Mouse (Mus musculus) thymus, adult 2 months (tissue): Measurements from ENCODE around the gene Plcd4. TPM values are rescaled to one million over a fixed set of nuclear protein-coding genes. Genes with fewer than 3 reads are reported as not detected.
A peak's percentile ranks its signal among the peaks of the same experiment; 100 is the strongest.

Source experiments
- DNase-seq: peaks from one replicate; pipeline ENCODE4 v3.0.0; 2021
- H3K27ac ChIP-seq: fragments of 200-500 bp; 2 replicates; pipeline ENCODE4 v1.5.1; 2012; ENCODE audit warnings: low read length, control low read depth; ENCODE audit not compliant: control insufficient read depth, insufficient read depth
- H3K27me3 ChIP-seq: fragments of 200-500 bp; 2 replicates; pipeline ENCODE4 v1.6.1; 2012; ENCODE audit warnings: mild to moderate bottlenecking, low read length, moderate library complexity, mixed read lengths; ENCODE audit not compliant: control insufficient read depth, insufficient read depth
- H3K36me3 ChIP-seq: fragments of 200-500 bp; 2 replicates; pipeline ENCODE4 v1.6.1; 2012; ENCODE audit warnings: mild to moderate bottlenecking, low read length, moderate library complexity; ENCODE audit not compliant: control insufficient read depth, insufficient read depth
- H3K4me1 ChIP-seq: fragments of 200-500 bp; replicated peaks from 2 replicates; pipeline ENCODE4 v1.6.1; 2012; ENCODE audit warnings: low read length; ENCODE audit not compliant: control insufficient read depth, insufficient read depth
- H3K4me3 ChIP-seq: fragments of 200-500 bp; 2 replicates; pipeline ENCODE4 v1.5.1; 2012; ENCODE audit warnings: mild to moderate bottlenecking, low read length, control low read depth, moderate library complexity; ENCODE audit not compliant: control insufficient read depth, insufficient read depth
- CTCF ChIP-seq: fragments of 200-500 bp; IDR thresholded peaks from 2 replicates; pipeline ENCODE4 v1.5.1; 2012; ENCODE audit warnings: mild to moderate bottlenecking, control low read depth, low read length, moderate library complexity, borderline replicate concordance; ENCODE audit not compliant: control insufficient read depth, poor library complexity, insufficient read depth; ENCODE audit errors: extremely low read depth
- POLR2A ChIP-seq: fragments of 200-500 bp; IDR thresholded peaks from 2 replicates; pipeline ENCODE4 v1.6.1; 2012; ENCODE audit warnings: mild to moderate bottlenecking, low read length, control low read depth, moderate library complexity; ENCODE audit not compliant: control insufficient read depth, poor library complexity, insufficient read depth; ENCODE audit errors: extremely low read depth
- WGBS: fragments of 180-500 bp; shearing (Covaris S2); methylation state at CpG from one replicate; pipeline ENCODE4 v1.1.7; 2018; 5-methylcytosine and 5-hydroxymethylcytosine counted together
- polyA plus RNA-seq: library from polyadenylated mRNA; depleted of rRNA; stranded (reverse); fragments of >200 nt; gene quantifications from 2 replicates; pipeline ENCODE4 v1.2.3, GENCODE M21; 2012

The Plcd4 gene
- polyA plus RNA-seq, 1 experiment: 0.24 TPM

- no peak overlapping the region for H3K4me3 ChIP-seq
- TF ChIP-seq POLR2A (no peak), CTCF (no peak)
- H3K27me3 ChIP-seq: no peaks in the 10 kb centered on the region
- no peaks in the 10 kb centered on the region for H3K4me1 ChIP-seq
- 96% methylated on average over 29 of the region's 29 CpGs for WGBS
- no peak overlapping the region for H3K27ac ChIP-seq
- DNase-seq: no peak
- H3K36me3 ChIP-seq: peaks cover 71% of the 10 kb centered on the region
Measured at GRCm38 (mm10) chr1:74569739-74570719, 27.3 kb downstream of the Plcd4 start.

- Histone ChIP-seq H3K27ac (no peak overlapping the region), H3K36me3 (peaks cover 25% of the 10 kb centered on the region), H3K4me1 (peaks cover 6% of the 10 kb centered on the region), H3K27me3 (no peaks in the 10 kb centered on the region), H3K4me3 (no peak overlapping the region)
- TF ChIP-seq POLR2A (no peak), CTCF (no peak)
- 94% methylated on average over 3 of the region's 3 CpGs for WGBS
- no peak for DNase-seq
Measured at GRCm38 (mm10) chr1:74582621-74583020, 39.9 kb downstream of the Plcd4 start.

- TF ChIP-seq POLR2A: no peak
- no peak for TF ChIP-seq CTCF
- Histone ChIP-seq H3K36me3 (peaks cover 6% of the 10 kb centered on the region), H3K4me1 (peaks cover 6% of the 10 kb centered on the region), H3K27ac (no peak overlapping the region), H3K4me3 (no peak overlapping the region), H3K27me3 (no peaks in the 10 kb centered on the region)
- no peak for DNase-seq
- WGBS: 93% methylated on average over 3 of the region's 3 CpGs
Measured at GRCm38 (mm10) chr1:74584616-74585398, 42.1 kb downstream of the Plcd4 start.

GRCm38 (mm10) chr1:74587233-74587772 lies 44.6 kb downstream of the Plcd4 start:
- DNase-seq: no peak
- H3K27ac ChIP-seq: peak overlapping the region; percentile 19
- under 1% methylated on average over 24 of the region's 24 CpGs for WGBS

GRCm38 (mm10) chr1:74587773-74588445 lies 45.2 kb downstream of the Plcd4 start, which contains the start of the genes Zfp142 and Bcs1l:
Zfp142 (minus strand) TSS chr1:74588246.
Bcs1l (plus strand) TSS chr1:74588289.
- Histone ChIP-seq H3K36me3 (no peaks in the 10 kb centered on the region), H3K27me3 (no peaks in the 10 kb centered on the region), H3K27ac (peak within 1 kb of the TSS; percentile 19), H3K4me1 (peaks cover 6% of the 10 kb centered on the region), H3K4me3 (peak within 1 kb of the TSS; percentile 80)
- peak; percentile 100 for DNase-seq
- WGBS: under 1% methylated on average over 48 of the region's 48 CpGs
- TF ChIP-seq POLR2A (peak; percentile 83), CTCF (no peak)

More at GRCm38 (mm10) chr1:74587233-74587772, 44.6 kb downstream of the Plcd4 start:
- peaks cover 6% of the 10 kb centered on the region for H3K4me1 ChIP-seq
- 0 out of 2 replicates have a peak, but pooled peaks have one; percentile 12 for TF ChIP-seq CTCF
- no peak for TF ChIP-seq POLR2A
- H3K27me3 ChIP-seq: no peaks in the 10 kb centered on the region
- peaks cover 5% of the 10 kb centered on the region; the same call in 1 of the 2 replicates for H3K36me3 ChIP-seq
- peak overlapping the region; percentile 73 for H3K4me3 ChIP-seq
